Mouse (Mus musculus) CD4-positive, CD25-positive, alpha-beta regulatory T cell, adult 2 months (primary cell): ENCODE data around the gene Raf1.
A peak's percentile ranks its signal among the peaks of the same experiment; 100 is the strongest.

ENCODE experiments used
- DNase-seq: peaks from one replicate; pipeline ENCODE4 v3.0.0-alpha.2; 2012; ENCODE audit warnings: low read depth, low spot score

The Raf1 gene

GRCm38 (mm10) chr6:115619818-115620217, 56.6 kb downstream of the Raf1 start:
- DNase-seq: no peak

DNA sequence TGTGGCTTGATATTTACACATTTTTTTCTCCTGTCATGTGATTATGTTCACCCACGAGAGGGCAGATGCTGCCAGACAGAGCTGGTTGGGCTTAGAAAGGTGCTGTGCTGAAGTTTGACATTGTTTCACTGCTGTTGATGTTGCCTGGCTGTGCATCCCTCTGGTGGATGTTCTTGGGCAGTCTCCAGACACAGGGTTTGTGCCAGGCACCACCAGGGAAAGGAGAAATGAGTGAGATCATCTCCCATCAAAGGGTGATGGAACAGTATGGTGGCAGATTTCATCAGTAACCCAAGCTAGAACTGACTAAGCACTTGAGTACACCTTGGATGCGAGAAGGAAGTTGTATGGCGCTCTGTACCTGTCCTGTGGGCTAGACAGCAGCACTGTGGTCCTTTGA, 60.5 kb downstream of the Raf1 start:
- DNase-seq: no peak

DNA sequence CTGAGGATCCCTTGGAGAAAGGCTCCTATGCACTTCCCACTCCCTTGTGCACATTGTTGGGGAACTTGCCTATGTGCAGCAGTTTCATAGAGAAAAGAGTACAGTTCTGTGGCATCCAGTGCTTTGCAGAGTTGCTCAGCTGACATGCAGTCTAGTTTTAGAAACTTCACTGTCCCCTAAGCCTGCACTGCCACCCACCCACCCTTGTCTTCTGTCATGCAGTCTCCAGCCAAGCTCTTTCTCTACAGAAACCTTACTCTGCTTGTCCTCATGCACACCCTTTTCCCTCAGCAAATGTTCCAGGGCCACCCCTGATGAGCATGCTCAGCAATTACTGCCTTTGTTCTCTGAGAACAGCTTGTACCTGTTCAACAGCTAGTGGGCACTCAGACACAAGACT, 62.6 kb downstream of the Raf1 start:
- DNase-seq: no peak

GRCm38 (mm10) chr6:115610301-115610700, 66.1 kb downstream of the Raf1 start:
- no peak for DNase-seq

GRCm38 (mm10) chr6:115609121-115609520, 67.3 kb downstream of the Raf1 start:
- peak; percentile 66 for DNase-seq

DNA sequence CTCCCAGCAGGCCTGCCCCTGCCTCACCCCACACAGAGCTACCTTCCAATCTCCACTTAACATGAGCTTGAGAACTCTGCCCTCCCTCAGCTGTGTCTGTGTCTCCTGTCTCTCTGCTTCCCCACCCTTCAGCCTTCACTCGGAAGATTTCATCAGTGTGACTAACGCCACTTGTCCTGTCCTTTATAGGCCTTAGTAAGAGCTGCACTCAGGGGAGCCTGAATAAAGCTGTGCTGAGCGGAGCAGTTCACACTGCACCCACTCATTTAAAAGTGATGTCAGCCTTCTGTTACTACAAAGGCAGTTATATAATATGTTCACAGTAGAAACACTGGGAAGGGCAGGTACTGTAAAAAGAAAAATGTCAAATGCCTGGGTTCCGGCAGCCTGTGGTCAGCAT, 69.0 kb downstream of the Raf1 start:
- DNase-seq: no peak

DNA sequence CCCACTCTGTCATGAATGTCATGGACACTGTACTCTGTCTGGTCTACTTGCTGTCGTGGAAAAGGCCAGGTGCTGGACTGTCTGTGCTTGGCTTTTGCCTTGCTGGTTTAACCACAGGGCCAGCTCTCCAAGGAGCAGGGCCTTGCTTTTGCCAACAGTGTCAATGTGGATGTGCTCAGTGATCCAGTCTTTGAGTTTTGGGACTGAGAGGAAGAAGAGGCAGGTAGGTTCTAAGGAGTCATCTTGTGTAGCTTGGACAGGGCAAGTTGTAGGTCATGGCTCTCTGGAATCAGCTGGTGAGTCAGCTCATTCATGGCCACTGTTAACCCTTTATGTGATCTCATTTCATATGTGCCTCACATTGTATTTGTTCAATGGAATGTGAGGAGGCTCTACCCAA, 70.0 kb downstream of the Raf1 start:
- no peak for DNase-seq

GRCm38 (mm10) chr6:115601715-115602523, 74.5 kb downstream of the Raf1 start, which contains the start of gene Mkrn2:
Gene Mkrn2, plus strand, starts transcription at chr6:115601902.
- DNase-seq: peak; percentile 92

GRCm38 (mm10) chr6:115601322-115601714, 75.1 kb downstream of the Raf1 start:
- DNase-seq: peak; percentile 49

- DNase-seq: no peak
These were observed 80.8 kb downstream of the Raf1 start for GRCm38 (mm10) chr6:115595667-115596066.

DNA sequence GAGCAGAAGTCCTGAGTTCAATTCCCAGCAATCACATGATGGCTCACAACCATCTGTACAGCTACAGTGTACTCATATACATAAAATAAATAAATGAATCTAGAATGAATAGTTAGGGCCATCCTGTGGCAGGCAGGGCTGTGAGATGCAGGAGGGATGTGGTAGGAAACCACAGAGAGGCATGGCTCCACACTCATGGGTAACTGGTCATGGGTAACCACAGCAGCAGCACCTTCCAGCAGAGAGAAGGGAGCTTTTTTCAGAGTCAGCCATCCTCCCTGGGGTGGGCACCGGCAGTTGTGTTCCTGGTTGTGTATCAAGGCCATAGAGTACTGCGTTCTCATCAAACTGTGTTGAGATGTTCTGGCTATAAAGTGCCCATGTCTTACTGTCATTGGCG, 82.0 kb downstream of the Raf1 start:
- peak; percentile 51 for DNase-seq

- no peak for DNase-seq
These were observed 83.2 kb downstream of the Raf1 start for GRCm38 (mm10) chr6:115593252-115593651.

DNA sequence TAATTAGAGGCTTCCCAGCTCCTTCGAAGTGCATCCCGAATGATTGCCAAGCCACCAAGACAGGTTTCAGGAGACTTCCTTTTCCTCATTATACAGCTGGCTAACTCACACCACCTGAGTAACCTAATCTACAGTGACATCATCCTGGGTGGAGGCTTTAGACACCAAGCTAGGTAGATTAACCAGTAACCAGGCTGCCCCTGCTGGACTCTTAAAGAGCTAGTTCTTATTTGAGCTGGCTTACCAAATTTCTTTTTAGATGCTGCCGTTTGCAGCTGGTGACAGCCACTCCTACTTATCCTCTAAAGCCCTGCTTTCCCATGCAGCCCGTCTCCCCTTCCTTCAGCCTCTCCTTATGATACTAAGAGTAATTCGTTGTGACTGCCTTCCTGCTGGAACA, 84.0 kb downstream of the Raf1 start, which contains the start of gene Mkrn2os:
Gene Mkrn2os, minus strand, starts transcription at position 119 of the 400 bp plus-strand sequence.
- DNase-seq: no peak

- DNase-seq: no peak
These were observed 84.6 kb downstream of the Raf1 start for GRCm38 (mm10) chr6:115591692-115592359.

- DNase-seq: no peak
These were observed 90.1 kb downstream of the Raf1 start for GRCm38 (mm10) chr6:115586321-115586720.

DNA sequence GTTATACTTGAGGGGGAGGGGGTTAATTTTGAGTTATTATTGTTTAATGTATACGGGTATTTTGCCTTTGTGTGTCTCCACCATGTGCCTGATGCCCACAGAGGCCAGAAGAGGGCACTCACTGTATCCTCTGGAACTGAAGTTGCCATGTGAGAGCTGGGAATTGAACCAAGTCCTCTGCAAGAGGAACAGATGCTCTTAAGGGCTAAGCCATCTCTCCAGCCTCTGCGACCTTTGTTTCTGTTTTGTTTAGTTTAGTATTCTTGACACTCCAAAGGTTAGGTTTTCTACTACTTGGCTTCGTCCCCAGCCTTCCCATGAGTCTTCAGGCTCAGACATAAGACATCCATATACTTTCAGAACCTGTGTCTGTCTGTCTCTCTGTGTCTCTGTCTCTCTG, 92.3 kb downstream of the Raf1 start:
- no peak for DNase-seq

DNA sequence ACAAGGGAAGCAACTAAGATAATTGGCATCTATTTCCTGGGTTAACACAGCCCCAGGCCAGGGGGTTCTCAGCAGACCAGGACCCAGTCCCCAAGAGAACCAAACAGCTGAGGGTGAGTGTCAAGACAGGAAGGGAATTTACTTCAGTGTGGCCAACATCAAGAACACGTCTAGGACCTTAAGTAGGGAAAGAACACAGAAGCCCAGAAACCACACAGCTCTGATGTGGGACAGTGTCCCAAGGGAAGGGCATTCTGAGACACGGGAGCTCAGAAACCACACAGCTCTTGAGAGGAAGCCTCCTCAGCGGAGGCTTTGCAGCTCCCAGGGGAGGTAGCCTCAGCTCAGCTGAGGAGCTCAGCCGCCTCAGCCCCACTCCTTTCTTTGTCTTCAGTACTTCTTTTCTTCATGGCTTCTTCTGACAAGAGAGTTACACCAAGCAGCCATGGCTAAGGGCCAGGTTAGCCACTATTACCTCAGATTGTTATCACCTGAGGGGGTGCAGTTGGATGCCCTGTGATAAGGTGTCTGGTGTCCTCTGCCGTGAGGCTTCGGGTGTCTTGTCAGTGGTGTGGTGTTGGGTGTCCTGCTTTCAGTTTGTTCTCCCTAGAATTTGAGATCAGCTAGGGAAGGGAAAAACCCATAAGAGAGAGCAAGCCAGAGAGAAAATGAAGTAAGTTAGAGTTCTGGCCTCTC, 92.9 kb downstream of the Raf1 start:
- DNase-seq: no peak

- DNase-seq: no peak
These were observed 93.9 kb downstream of the Raf1 start for GRCm38 (mm10) chr6:115582328-115583115.

- DNase-seq: no peak
These were observed 95.6 kb downstream of the Raf1 start for GRCm38 (mm10) chr6:115580810-115581209.

GRCm38 (mm10) chr6:115577941-115578340, 98.5 kb downstream of the Raf1 start:
- peak; percentile 76 for DNase-seq

- DNase-seq: peak; percentile 75
These were observed 99.0 kb downstream of the Raf1 start for GRCm38 (mm10) chr6:115577407-115577806.

- peak; percentile 59 for DNase-seq
These were observed 102.3 kb downstream of the Raf1 start for GRCm38 (mm10) chr6:115574171-115574570.
